Mouse (Mus musculus): ENCODE measurements around the gene Hist2h2bb.

GRCm38 (mm10) chr3:96247356-96248140 lies 22.0 kb upstream of the Hist2h2bb start:
- TF ChIP-seq CTCF (IDR thresholded peaks at IDR 0.05; ENCODE audit: control insufficient read depth, insufficient read depth, insufficient replicate concordance, low read depth, low read length) = no peak
- TF ChIP-seq POLR2A (IDR thresholded peaks at IDR 0.05; ENCODE audit: control insufficient read depth, low read depth, low read length) = no peak

Data from testis, adult 2 months (tissue).